Mouse (Mus musculus) right cerebral cortex, adult 2 months (tissue): ENCODE data around the gene Nt5e.
A peak's percentile ranks its signal among the peaks of the same experiment; 100 is the strongest.

Experiments used
- DNase-seq, 2 experiments: peaks; one replicate each; pipeline ENCODE4 v3.0.0; 2021 to 2022; ENCODE audit warnings: low spot score in 2 of 2

Nt5e gene

GRCm38 (mm10) chr9:88388826-88389225 lies 61.8 kb downstream of the Nt5e start:
- no peak for DNase-seq

- DNase-seq: no peak
These were observed 67.9 kb downstream of the Nt5e start for GRCm38 (mm10) chr9:88394852-88395251.

GRCm38 (mm10) chr9:88398461-88398860 lies 71.5 kb downstream of the Nt5e start:
- DNase-seq: no peak

- DNase-seq: peak in 1 of 2 experiments; percentile 22
These were observed 77.1 kb downstream of the Nt5e start for GRCm38 (mm10) chr9:88404088-88404487.

GRCm38 (mm10) chr9:88404515-88404914 lies 77.5 kb downstream of the Nt5e start:
- no peak for DNase-seq

GRCm38 (mm10) chr9:88409978-88410377 lies 83.0 kb downstream of the Nt5e start:
- DNase-seq: no peak

GRCm38 (mm10) chr9:88416752-88417151 lies 89.8 kb downstream of the Nt5e start:
- DNase-seq: no peak
